Mouse (Mus musculus) stomach, postnatal 0 days (tissue): ENCODE results near the gene Nt5c2. TPM values are rescaled to one million over a fixed set of nuclear protein-coding genes. Genes with fewer than 3 reads are reported as not detected.
A peak's percentile ranks its signal among the peaks of the same experiment; 100 is the strongest.

Experiments used
- ATAC-seq: fragments of 200-750 bp; cut with Nextera tagmentation; 2 replicates; pipeline ENCODE4 v1.8.0; 2017; ENCODE audit not compliant: low FRiP score, low TSS enrichment
- DNase-seq: peaks from one replicate; pipeline ENCODE4 v3.0.0-alpha.2; 2016; ENCODE audit warnings: low spot score
- H3K27ac ChIP-seq: fragments of 300-500 bp; sonication (generic); replicated peaks from 2 replicates; pipeline ENCODE4 v1.5.1; 2014; ENCODE audit warnings: mild to moderate bottlenecking, control low read depth
- H3K27me3 ChIP-seq: fragments of 300-500 bp; sonication (generic); 2 replicates; pipeline ENCODE4 v1.6.1; 2014; ENCODE audit warnings: low read length; ENCODE audit not compliant: control insufficient read depth, insufficient read depth
- H3K36me3 ChIP-seq: fragments of 300-500 bp; sonication (generic); 2 replicates; pipeline ENCODE4 v1.6.1; 2014; ENCODE audit warnings: low read length, mixed read lengths; ENCODE audit not compliant: control insufficient read depth, insufficient read depth
- H3K4me1 ChIP-seq: fragments of 300-500 bp; sonication (generic); replicated peaks from 2 replicates; pipeline ENCODE4 v1.6.1; 2014; ENCODE audit warnings: antibody characterized with exemption; ENCODE audit not compliant: control insufficient read depth, insufficient read depth
- H3K4me2 ChIP-seq: fragments of 300-500 bp; sonication (generic); replicated peaks from 2 replicates; pipeline ENCODE4 v1.6.1; 2014; ENCODE audit warnings: low read depth, mild to moderate bottlenecking, control low read depth, moderate library complexity
- H3K4me3 ChIP-seq: fragments of 300-500 bp; sonication (generic); 2 replicates; pipeline ENCODE4 v1.5.1; 2014; ENCODE audit warnings: low read depth, low read length, control low read depth
- H3K9ac ChIP-seq: fragments of 300-500 bp; sonication (generic); 2 replicates; pipeline ENCODE4 v1.6.1; 2014; ENCODE audit warnings: mild to moderate bottlenecking, low read length, control low read depth, mixed read lengths
- H3K9me3 ChIP-seq: fragments of 300-500 bp; sonication (generic); 2 replicates; pipeline ENCODE4 v1.6.1; 2016; ENCODE audit warnings: low read length; ENCODE audit not compliant: control insufficient read depth
- CTCF ChIP-seq: IDR thresholded peaks from 2 replicates; pipeline ENCODE4 v1.5.1; 2016; ENCODE audit warnings: antibody characterized with exemption, low read depth, mild to moderate bottlenecking, moderate library complexity
- EP300 ChIP-seq: optimal IDR thresholded peaks from 2 replicates; pipeline ENCODE3; 2016; ENCODE audit warnings: antibody characterized with exemption
- WGBS: fragments of 180-500 bp; shearing (Covaris S2); extraction: QIAGEN DNeasy Blood & Tissue Kit; methylation state at CpG from one replicate; pipeline ENCODE4 v1.1.7; 2014; 5-methylcytosine and 5-hydroxymethylcytosine counted together
- polyA plus RNA-seq: library from polyadenylated mRNA; unstranded; fragments of >200 nt; fragmentation: Nextera tagmentation; extraction: Ambion mirVana; gene quantifications from 2 replicates; pipeline ENCODE4 v1.2.1, GENCODE M21; 2015

Nt5c2 gene
- polyA plus RNA-seq, 1 experiment from 2014 or later = 70.9 TPM

GRCm38 (mm10) chr19:46965496-46965895 is 49.5 kb downstream of the Nt5c2 start:
- Histone ChIP-seq H3K4me3 (no peak overlapping the region), H3K36me3 (no peaks in the 10 kb centered on the region), H3K27me3 (no peaks in the 10 kb centered on the region), H3K4me1 (no peaks in the 10 kb centered on the region), H3K9ac (no peak overlapping the region), H3K27ac (no peak overlapping the region), H3K4me2 (no peak overlapping the region), H3K9me3 (no peaks in the 10 kb centered on the region)
- no peak for TF ChIP-seq EP300
- no peak for TF ChIP-seq CTCF
- DNase-seq = no peak
- no peak for ATAC-seq

GRCm38 (mm10) chr19:46964353-46964752 is 50.6 kb downstream of the Nt5c2 start:
- H3K4me2 ChIP-seq = no peak overlapping the region
- DNase-seq (no peak), ATAC-seq (no peak)
- no peaks in the 10 kb centered on the region for H3K9me3 ChIP-seq
- H3K27ac ChIP-seq = no peak overlapping the region
- no peak overlapping the region for H3K9ac ChIP-seq
- TF ChIP-seq CTCF = no peak
- TF ChIP-seq EP300 = no peak
- no peak overlapping the region for H3K4me3 ChIP-seq
- no peaks in the 10 kb centered on the region for H3K27me3 ChIP-seq
- WGBS = 65% methylated on average over 9 of the region's 9 CpGs
- H3K36me3 ChIP-seq = no peaks in the 10 kb centered on the region
- 0 out of 2 replicates have a peak, but pooled peaks cover 3% of the 10 kb centered on the region for H3K4me1 ChIP-seq

DNA sequence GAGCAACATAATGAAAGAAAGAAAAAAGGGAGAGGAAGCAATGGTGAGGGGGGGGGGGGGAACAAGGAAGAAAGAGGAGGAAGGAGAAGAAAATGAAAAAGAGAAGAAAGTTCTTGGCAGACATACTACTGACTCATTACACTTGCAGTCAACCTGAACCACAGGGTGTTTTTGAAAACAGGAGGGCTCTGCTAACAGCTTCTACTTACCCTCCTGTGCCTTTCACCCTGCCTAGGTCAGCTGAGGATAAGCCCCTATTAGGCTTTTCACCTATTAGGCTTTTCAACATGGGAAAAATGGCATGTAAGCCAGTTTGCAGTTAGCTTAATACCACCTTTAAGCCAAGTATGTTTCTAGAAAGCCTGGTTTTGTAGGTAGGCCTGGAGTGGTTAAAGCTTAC is 51.5 kb downstream of the Nt5c2 start:
- Histone ChIP-seq H3K4me1 (0 out of 2 replicates have a peak, but pooled peaks cover 3% of the 10 kb centered on the region), H3K36me3 (no peaks in the 10 kb centered on the region), H3K9ac (no peak overlapping the region), H3K27ac (no peak overlapping the region), H3K4me2 (no peak overlapping the region), H3K27me3 (no peaks in the 10 kb centered on the region), H3K4me3 (no peak overlapping the region), H3K9me3 (no peaks in the 10 kb centered on the region)
- ATAC-seq (no peak), DNase-seq (no peak)
- TF ChIP-seq EP300 (no peak), CTCF (no peak)

DNA sequence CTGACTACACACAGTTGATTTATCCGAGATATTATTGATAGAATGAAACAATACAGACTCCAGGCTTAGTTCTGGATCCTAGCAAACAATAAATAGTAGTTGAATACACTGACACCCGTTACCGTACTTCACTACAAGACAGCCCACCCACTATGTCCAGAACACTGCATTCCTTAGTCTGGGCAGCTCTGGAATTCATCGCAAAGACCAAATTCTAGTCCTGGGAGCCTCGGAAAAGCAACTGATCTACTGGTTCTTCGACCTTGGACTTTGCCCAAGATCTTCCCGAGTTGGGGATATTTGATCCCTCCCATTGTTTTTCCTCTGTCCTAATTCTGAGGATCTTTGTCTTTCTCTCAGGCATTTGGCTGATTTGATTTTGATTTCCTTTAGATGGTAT is 52.1 kb downstream of the Nt5c2 start:
- 11% methylated on average over 7 of the region's 7 CpGs for WGBS
- TF ChIP-seq CTCF (no peak), EP300 (no peak)
- Histone ChIP-seq H3K4me2 (peak overlapping the region; percentile 69), H3K4me1 (0 out of 2 replicates have a peak, but pooled peaks cover 3% of the 10 kb centered on the region), H3K27me3 (no peaks in the 10 kb centered on the region), H3K4me3 (peak overlapping the region; percentile 78), H3K36me3 (no peaks in the 10 kb centered on the region), H3K27ac (peak overlapping the region; percentile 99), H3K9ac (no peak overlapping the region), H3K9me3 (no peaks in the 10 kb centered on the region)
- DNase-seq (no peak), ATAC-seq (no peak)

DNA sequence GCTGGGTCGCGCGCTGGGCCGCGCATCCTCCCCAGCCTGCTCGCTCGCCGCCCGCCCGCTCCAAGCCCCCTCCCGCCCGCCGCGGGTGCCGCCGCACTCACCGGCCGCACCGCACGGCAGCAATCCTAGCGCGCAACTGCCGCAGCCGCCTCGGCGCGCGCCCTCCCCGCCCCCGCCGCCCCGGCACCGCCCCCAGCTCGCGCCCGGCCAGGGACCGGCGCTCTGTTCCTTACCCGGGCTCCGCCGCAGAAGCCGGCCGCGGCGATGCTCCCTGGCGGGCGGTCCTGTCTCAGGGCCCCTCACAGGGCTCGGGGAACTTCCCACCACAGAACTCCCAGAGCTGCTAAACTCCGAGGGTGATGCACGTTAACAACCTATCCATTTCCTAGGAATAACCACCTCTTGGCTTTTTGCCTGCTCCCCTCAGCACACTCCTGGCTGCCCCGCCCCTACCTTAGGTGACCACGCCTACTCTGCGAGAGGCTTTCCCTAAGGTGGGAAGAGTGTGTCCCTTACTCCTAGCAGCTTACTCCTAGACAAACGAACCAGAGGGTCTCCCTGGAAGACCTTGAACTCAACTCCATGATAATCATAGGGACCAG is 52.7 kb downstream of the Nt5c2 start:
- Histone ChIP-seq H3K36me3 (no peaks in the 10 kb centered on the region), H3K27ac (peak overlapping the region; percentile 99), H3K4me3 (peak overlapping the region; percentile 78), H3K4me1 (0 out of 2 replicates have a peak, but pooled peaks cover 3% of the 10 kb centered on the region), H3K9me3 (no peaks in the 10 kb centered on the region), H3K9ac (peak overlapping the region; percentile 96), H3K4me2 (peak overlapping the region; percentile 69), H3K27me3 (no peaks in the 10 kb centered on the region)
- TF ChIP-seq EP300 (no peak), CTCF (no peak)
- WGBS = 1% methylated on average over 19 of the region's 54 CpGs
- peak; percentile 88 for DNase-seq
- peak; percentile 93 for ATAC-seq

DNA sequence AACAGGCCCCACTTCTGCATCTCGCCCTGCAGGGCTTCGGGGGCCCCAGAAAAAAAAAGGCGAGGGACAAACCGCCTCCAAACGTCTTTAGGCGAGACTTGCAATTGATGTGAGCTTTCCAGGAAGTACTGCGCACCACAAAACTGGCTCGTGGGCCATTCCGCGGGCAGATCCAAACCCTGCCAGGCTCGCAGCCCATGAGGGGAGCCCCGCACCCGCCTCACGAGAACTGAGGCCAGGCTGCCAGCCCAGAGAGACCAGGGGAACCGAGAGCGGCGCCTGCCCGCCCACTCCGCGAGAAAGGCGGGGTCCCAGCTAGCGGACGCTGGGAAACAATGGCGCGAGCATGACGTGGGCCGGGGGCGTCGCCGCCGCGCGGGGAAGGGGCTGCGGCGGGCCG is 53.3 kb downstream of the Nt5c2 start:
- H3K36me3 ChIP-seq = no peaks in the 10 kb centered on the region
- peak overlapping the region; percentile 78 for H3K4me3 ChIP-seq
- 0 out of 2 replicates have a peak, but pooled peaks cover 3% of the 10 kb centered on the region for H3K4me1 ChIP-seq
- no peaks in the 10 kb centered on the region for H3K9me3 ChIP-seq
- H3K27me3 ChIP-seq = no peaks in the 10 kb centered on the region
- H3K27ac ChIP-seq = peak overlapping the region; percentile 99
- H3K4me2 ChIP-seq = peak overlapping the region; percentile 69
- ATAC-seq (peak; percentile 85), DNase-seq (peak; percentile 85)
- H3K9ac ChIP-seq = peak overlapping the region; percentile 96
- TF ChIP-seq EP300 = no peak
- no peak for TF ChIP-seq CTCF
- WGBS = under 1% methylated on average over 23 of the region's 36 CpGs
